Mouse (Mus musculus) hindbrain, postnatal 0 days (tissue): Measurements from ENCODE around the gene Hs6st1. TPM values are rescaled to one million over a fixed set of nuclear protein-coding genes. Genes with fewer than 3 reads are reported as not detected.

Source experiments
- ATAC-seq: fragments of 200-750 bp; cut with Nextera tagmentation; 2 replicates; pipeline ENCODE4 v1.8.0; 2017; ENCODE audit warnings: mild to moderate bottlenecking, moderate TSS enrichment, moderate library complexity
- DNase-seq: peaks from one replicate; pipeline ENCODE4 v3.0.0-alpha.2; 2015; ENCODE audit warnings: low spot score
- H3K27ac ChIP-seq: fragments of 300-500 bp; sonication (generic); 2 replicates; pipeline ENCODE4 v1.5.1; 2014; ENCODE audit warnings: mild to moderate bottlenecking
- H3K27me3 ChIP-seq: fragments of 300-500 bp; sonication (generic); 2 replicates; pipeline ENCODE4 v1.6.1; 2014; ENCODE audit warnings: low read length, mixed read lengths; ENCODE audit not compliant: insufficient read depth
- H3K36me3 ChIP-seq: fragments of 300-500 bp; sonication (generic); 2 replicates; pipeline ENCODE4 v1.6.1; 2014; ENCODE audit warnings: low read length, mixed read lengths; ENCODE audit not compliant: insufficient read depth
- H3K4me1 ChIP-seq: fragments of 300-500 bp; sonication (generic); 2 replicates; pipeline ENCODE4 v1.6.1; 2014; ENCODE audit warnings: antibody characterized with exemption, low read length, mixed read lengths; ENCODE audit not compliant: insufficient read depth
- H3K4me2 ChIP-seq: fragments of 300-500 bp; sonication (generic); 2 replicates; pipeline ENCODE4 v1.6.1; 2014; ENCODE audit warnings: low read depth, mild to moderate bottlenecking, low read length, moderate library complexity, mixed read lengths
- H3K4me3 ChIP-seq: fragments of 300-500 bp; sonication (generic); 2 replicates; pipeline ENCODE4 v1.5.1; 2014; ENCODE audit warnings: low read length
- H3K9ac ChIP-seq: fragments of 300-500 bp; sonication (generic); replicated peaks from 2 replicates; pipeline ENCODE4 v1.6.1; 2014; ENCODE audit warnings: mild to moderate bottlenecking, low read length, moderate library complexity, mixed read lengths
- H3K9me3 ChIP-seq: fragments of 300-500 bp; sonication (generic); 2 replicates; pipeline ENCODE4 v1.6.1; 2016; ENCODE audit warnings: low read length, mixed read lengths
- CTCF ChIP-seq: IDR thresholded peaks from 2 replicates; pipeline ENCODE4 v1.5.1; 2016; ENCODE audit warnings: antibody characterized with exemption, control low read depth, low read depth
- WGBS: fragments of 180-500 bp; shearing (Covaris S2); extraction: QIAGEN DNeasy Blood & Tissue Kit; methylation state at CpG from one replicate; pipeline ENCODE4 v1.1.7; 2014; 5-methylcytosine and 5-hydroxymethylcytosine counted together
- polyA plus RNA-seq: library from polyadenylated mRNA; unstranded; fragments of >200 nt; fragmentation: Nextera tagmentation; extraction: Ambion mirVana; gene quantifications from 2 replicates; pipeline ENCODE4 v1.2.1, GENCODE M21; 2015
- total RNA-seq: library from RNA; depleted of rRNA; stranded (reverse); fragments of >200 nt; gene quantifications from 2 replicates; pipeline ENCODE4 v1.2.3, GENCODE M21; 2014

Gene Hs6st1
- total and polyA plus RNA-seq, 2 experiments from 2014 or later = 19.0 to 107 TPM

GRCm38 (mm10) chr1:36059959-36060953, 7.9 kb upstream of the Hs6st1 start:
- no peak for TF ChIP-seq CTCF
- H3K27me3 ChIP-seq = no peaks in the 10 kb centered on the region
- peaks cover 7% of the 10 kb centered on the region; the same call in 1 of the 2 replicates for H3K4me1 ChIP-seq
- no peak for ATAC-seq
- no peak overlapping the region for H3K27ac ChIP-seq
- no peaks in the 10 kb centered on the region for H3K9me3 ChIP-seq
- no peak for DNase-seq
- 36% methylated on average over 13 of the region's 13 CpGs for WGBS
- H3K4me2 ChIP-seq = no peak overlapping the region
- no peak overlapping the region for H3K9ac ChIP-seq
- H3K36me3 ChIP-seq = no peaks in the 10 kb centered on the region
- H3K4me3 ChIP-seq = no peak overlapping the region

GRCm38 (mm10) chr1:36061211-36061915, 6.8 kb upstream of the Hs6st1 start:
- Histone ChIP-seq H3K9ac (no peak overlapping the region), H3K9me3 (no peaks in the 10 kb centered on the region), H3K4me2 (no peak overlapping the region), H3K36me3 (no peaks in the 10 kb centered on the region), H3K27me3 (no peaks in the 10 kb centered on the region), H3K4me3 (no peak overlapping the region), H3K27ac (no peak overlapping the region), H3K4me1 (peaks cover 12% of the 10 kb centered on the region; the same call in 1 of the 2 replicates)
- TF ChIP-seq CTCF = no peak
- ATAC-seq = no peak
- 76% methylated on average over 11 of the region's 11 CpGs for WGBS
- no peak for DNase-seq

GRCm38 (mm10) chr1:36062088-36062805, 6.0 kb upstream of the Hs6st1 start:
- 88% methylated on average over 11 of the region's 11 CpGs for WGBS
- no peaks in the 10 kb centered on the region for H3K9me3 ChIP-seq
- no peak overlapping the region for H3K27ac ChIP-seq
- ATAC-seq (no peak), DNase-seq (no peak)
- H3K4me1 ChIP-seq = peaks cover 12% of the 10 kb centered on the region; the same call in 1 of the 2 replicates
- H3K36me3 ChIP-seq = no peaks in the 10 kb centered on the region
- no peak overlapping the region for H3K9ac ChIP-seq
- no peak for TF ChIP-seq CTCF
- H3K4me2 ChIP-seq = no peak overlapping the region
- no peaks in the 10 kb centered on the region for H3K27me3 ChIP-seq
- H3K4me3 ChIP-seq = no peak overlapping the region

GRCm38 (mm10) chr1:36062826-36063640, 5.2 kb upstream of the Hs6st1 start:
- no peak overlapping the region for H3K9ac ChIP-seq
- DNase-seq (no peak), ATAC-seq (no peak)
- TF ChIP-seq CTCF = 0 out of 2 replicates have a peak, but pooled peaks have one; percentile 11
- H3K36me3 ChIP-seq = no peaks in the 10 kb centered on the region
- H3K4me3 ChIP-seq = no peak overlapping the region
- no peaks in the 10 kb centered on the region for H3K9me3 ChIP-seq
- no peak overlapping the region for H3K4me2 ChIP-seq
- peaks cover 12% of the 10 kb centered on the region; the same call in 1 of the 2 replicates for H3K4me1 ChIP-seq
- no peak overlapping the region for H3K27ac ChIP-seq
- WGBS = 74% methylated on average over 9 of the region's 9 CpGs
- no peaks in the 10 kb centered on the region for H3K27me3 ChIP-seq

GRCm38 (mm10) chr1:36063641-36063955, 4.6 kb upstream of the Hs6st1 start:
- H3K4me3 ChIP-seq = no peak overlapping the region
- no peak overlapping the region for H3K9ac ChIP-seq
- no peaks in the 10 kb centered on the region for H3K36me3 ChIP-seq
- H3K27me3 ChIP-seq = no peaks in the 10 kb centered on the region
- no peak overlapping the region for H3K27ac ChIP-seq
- DNase-seq (no peak), ATAC-seq (no peak)
- TF ChIP-seq CTCF = no peak
- no peaks in the 10 kb centered on the region for H3K9me3 ChIP-seq
- H3K4me2 ChIP-seq = no peak overlapping the region
- H3K4me1 ChIP-seq = peaks cover 12% of the 10 kb centered on the region; the same call in 1 of the 2 replicates
- 79% methylated on average over 2 of the region's 2 CpGs for WGBS
